Mouse (Mus musculus) adrenal gland (tissue): Measurements from ENCODE around the gene Mep1a.

ENCODE experiments used
- intact Hi-C: fragments of 180-260 bp; cut with DNase I; formaldehyde crosslinking; loops from one replicate; pipeline ENCODE4 v1.15.1; 2025

Gene Mep1a

DNA sequence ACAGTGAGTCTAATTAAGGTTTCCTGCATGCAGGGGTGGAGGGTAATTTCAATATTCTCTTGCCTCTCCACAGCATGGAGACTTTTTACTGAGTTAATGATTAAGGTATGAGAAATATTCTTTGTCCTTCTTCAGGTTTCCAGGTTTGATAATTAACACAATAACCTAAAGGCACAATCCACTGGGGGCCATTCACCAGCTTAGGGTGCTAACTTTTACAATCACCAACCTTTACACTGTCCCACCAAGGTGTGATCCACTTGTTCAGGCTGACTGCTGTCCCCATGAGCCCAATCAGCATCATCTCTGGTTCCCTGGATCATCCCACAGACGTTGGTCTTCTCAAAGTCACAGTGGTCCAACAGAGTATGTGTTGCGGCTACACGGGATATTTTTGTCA is 16.6 kb downstream of the Mep1a start:
- intact Hi-C loops: no loop called here

DNA sequence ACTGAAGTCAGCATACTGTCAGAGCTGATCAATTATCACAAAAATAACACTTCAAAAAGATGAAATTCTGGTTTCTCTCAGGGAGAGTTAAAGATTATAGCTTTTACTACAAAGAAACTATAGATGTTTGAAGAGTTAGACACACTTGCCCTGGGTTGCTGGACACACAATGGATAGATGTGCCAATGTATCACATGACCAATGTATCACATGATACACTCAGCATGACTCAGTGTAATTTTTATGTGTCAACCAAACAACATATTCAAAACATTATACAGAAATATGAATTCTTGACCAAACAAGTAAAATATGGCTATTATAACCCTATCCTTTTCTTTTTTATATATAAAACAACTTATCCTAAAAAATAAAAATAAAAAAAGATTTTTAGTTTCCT is 25.0 kb downstream of the Mep1a start:
- intact Hi-C loops: no loop called here

DNA sequence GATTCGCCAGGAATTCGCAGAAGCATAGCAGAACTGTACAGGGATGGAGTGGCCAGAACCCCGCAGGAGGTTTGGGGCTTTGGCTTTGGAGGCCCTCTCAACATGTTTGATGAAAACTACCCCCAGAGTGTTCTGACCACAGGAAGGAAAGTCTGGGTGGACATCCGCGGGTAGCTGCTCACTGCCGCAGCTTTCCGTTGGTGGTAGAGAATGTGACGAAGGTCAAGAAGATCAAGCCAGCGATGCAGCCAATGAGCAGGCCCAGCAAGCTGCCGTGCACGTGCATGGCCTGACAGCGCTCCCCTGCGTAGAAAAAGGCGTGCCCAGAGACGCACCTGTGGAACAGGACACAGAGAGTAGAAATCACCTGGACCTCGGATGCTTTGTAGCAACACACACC is 27.8 kb downstream of the Mep1a start:
- intact Hi-C loops: no loop called here

DNA sequence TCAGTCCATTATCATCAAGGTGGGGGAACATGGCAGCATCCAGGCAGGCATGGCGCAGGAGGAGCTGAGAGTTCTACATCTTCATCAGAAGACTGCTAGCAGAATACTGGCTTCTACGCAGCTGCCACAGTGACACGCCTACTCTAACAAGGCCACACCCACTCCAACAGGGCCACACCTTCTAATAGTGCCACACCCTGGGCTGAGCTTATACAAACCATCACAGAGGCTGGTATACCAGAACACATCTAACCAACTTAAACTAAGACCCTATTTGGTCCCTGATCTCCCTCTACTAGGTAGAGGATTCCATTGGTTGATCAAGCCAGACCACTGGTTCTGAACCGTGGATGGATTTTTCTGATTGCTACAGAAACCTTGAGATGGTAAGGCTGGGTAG is 30.1 kb downstream of the Mep1a start:
- intact Hi-C loops: no loop called here

DNA sequence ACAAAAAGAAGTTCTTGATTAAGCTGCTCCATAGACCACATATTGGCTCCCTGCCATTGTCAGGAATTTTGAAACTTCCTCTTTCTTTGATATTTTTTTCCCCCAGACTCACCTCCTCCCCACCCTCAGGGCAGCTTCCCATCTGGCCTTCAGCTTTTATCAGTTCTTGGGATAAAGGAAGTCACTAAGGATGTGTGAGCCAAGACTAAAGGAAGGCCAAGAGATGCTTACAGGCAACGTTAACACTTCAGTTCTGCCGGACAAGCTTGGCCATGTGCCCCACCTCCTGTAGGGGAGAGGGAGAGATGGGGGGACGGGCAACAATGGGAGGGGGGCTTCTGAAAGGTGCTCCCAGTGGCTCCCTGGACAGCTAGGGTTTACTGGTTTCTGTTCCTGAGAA is 32.6 kb downstream of the Mep1a start:
- intact Hi-C loops: no loop called here

DNA sequence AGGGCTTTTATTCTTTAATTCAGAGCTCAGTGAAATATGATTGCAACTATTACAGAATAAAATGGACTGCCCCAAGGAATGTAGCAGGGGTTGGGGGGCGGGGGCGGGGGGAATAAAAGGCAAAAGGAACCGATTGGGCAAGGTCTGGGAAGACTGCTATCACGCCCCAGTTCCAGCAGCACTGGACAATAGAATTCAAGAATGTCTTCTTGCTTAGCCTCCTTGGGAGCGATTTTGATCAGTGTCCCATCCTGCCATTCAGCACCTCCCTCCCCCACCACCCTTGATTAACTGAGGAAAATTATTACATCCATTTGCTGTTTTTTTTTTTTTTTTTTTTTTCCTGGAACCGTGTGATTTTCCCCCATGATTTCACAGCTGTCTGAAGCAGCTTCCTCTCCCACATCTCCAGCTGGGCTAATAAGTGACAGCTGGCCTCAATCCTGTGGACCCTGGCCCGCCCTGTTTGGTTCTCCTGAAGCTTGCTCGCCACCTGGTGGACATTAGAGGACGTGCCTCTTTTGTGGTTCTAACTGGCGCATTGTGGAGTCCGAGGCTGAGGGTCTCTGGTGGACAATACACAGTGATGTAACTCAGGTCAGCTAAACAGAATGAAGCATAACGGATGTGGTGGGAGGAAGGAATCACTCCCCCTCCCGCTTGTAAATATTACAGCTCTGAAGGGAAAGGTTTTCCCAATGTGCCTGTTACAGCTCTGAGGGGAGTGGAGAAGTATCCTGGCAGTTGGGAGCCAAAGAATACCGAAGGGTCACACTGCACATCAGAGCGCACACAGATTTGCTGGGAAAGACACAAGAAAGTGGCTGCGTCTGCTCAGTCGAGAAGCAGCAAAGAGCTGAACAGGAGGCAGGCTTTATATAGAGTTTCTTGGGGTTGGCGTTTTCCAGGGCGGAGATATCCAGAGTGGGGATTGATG is 42.1 kb downstream of the Mep1a start:
- intact Hi-C loops: no loop called here

DNA sequence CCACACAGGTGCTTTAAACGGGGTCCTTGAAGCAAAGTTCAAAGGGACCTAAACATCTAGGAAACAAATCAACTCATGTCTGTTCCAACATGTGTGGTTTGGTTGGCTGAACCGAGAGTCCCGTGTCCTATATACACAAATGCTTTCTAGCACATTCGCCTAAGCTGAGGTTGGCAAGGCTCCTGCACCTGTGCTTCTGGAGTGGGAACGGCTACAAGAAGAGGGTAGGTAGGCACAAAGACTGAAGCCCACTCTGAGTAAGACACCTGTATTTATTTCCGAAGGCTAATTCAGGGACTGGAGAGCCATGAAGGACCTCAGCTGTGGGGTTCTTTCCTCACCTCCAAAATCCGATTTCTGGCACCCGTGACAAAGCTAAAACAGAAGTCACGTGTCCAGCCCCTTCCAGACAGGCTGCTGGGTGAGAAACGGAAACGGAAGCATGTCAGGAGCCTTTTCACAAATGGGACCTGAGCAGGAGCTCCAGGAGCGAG is 42.8 kb downstream of the Mep1a start:
- intact Hi-C loops: no loop called here

DNA sequence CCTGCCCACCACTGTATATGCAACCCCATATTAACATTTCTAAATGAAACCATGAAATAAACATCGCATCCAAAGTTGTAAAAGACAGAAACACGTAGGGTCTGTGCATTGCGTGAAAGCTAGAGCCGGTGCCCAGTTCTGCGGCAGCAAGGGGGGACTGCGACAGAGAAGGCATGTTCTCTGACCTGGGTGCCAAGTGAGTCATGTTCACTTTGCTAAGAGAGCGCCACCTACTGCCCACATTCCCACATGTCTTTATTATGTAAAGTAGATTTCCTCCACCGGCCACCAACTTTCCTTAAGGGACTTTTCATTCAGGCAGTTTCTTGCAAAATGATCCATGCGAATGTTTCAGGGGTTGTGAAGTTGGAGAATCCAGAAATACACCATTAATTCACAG is 44.0 kb downstream of the Mep1a start:
- intact Hi-C loops: loop anchor here (1.0 kb wide), 1 partner anchor 193 kb away; no protein-coding TSS in a partner anchor

DNA sequence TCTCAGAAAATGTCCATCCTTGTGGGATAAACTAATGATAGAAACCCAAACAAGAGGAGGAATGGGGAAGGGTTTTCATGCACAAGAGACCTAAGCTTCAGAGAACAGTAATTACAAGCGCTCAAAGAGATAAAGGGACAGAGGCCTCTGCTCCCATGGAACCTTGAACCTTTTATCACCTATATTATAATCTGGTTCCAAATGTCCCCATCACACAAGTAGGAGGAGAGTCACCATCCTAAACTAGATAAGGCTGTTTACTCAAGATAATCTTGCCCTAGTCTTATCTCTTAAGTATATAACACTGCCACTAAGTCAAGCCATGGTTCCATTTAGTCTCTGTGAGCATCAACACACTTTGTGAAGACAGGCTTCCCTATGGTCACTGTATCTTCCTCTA is 51.4 kb downstream of the Mep1a start:
- intact Hi-C loops: no loop called here

DNA sequence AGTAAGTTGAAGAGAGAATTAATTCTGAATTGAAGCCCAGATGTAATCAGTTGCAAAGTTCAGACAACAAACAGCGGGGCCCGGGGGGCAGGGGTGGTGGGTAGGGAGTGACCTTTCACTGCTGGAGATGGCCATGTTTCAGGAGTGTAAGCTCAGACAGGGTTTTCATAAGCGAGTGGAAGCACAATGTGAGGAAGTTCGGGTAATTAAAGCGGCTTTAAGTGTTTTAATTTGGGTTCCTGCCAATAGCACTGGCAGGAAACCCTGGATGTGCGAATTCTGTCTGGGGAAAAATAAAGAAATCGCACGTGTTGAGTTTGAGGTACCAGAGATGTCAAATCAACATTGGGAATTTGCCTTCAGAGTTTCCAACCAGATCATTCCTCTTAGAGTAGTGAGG is 68.1 kb downstream of the Mep1a start:
- intact Hi-C loops: no loop called here

DNA sequence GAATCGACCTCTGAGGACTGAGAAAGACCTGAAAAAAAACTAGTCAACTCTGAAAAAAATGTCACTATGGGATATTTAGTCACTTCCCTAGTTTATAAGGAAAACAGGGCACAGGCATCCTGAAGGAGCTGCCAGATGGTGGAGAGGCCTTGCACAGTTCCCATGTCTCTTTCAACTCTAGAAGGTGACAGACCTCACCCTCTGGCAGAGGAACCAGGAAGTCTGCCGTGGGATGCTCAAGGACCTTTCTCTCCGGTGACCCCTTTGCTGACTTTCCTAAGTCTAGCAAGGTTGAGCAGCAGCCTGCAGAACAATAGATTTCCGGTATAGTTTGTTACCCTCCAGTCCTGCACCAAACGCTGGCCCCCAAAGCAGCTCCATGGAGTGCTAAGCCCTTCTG is 70.9 kb downstream of the Mep1a start:
- intact Hi-C loops: no loop called here
